Mouse (Mus musculus) testis, postnatal 10 days (tissue): ENCODE data around the gene Gm4559.
"Not testable (repeated sequence)": the region's sequence is repeated elsewhere in the genome, so short reads cannot be mapped to it uniquely, and the experiment has no call there.

Experiments used
- DNase-seq: peaks from one replicate; pipeline ENCODE4 v3.0.0; 2021; ENCODE audit warnings: low spot score

Gm4559 gene

DNA sequence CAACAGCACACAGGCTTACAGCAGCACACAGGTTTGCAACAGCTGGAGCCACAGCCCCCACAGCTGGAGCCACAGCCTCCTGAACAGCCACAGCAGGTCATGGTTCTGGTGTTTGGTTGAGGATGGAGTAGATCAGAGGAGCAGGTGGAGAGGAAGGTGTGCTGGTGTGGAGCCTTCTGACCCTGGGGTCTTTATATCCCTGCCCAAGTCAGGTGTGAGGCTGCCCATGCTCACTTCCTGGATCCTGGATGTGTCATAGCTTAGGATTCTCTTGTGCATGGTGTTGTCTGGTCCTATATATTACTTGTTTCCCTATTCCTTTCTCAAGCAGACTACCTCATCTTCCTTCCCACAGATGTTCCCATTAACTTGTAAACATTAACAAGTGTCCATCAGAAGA, at the start of gene Gm4559:
Gm4559 (minus strand) TSS at position 101 of the 400 bp plus-strand sequence.
- not testable (repeated sequence) for DNase-seq

DNA sequence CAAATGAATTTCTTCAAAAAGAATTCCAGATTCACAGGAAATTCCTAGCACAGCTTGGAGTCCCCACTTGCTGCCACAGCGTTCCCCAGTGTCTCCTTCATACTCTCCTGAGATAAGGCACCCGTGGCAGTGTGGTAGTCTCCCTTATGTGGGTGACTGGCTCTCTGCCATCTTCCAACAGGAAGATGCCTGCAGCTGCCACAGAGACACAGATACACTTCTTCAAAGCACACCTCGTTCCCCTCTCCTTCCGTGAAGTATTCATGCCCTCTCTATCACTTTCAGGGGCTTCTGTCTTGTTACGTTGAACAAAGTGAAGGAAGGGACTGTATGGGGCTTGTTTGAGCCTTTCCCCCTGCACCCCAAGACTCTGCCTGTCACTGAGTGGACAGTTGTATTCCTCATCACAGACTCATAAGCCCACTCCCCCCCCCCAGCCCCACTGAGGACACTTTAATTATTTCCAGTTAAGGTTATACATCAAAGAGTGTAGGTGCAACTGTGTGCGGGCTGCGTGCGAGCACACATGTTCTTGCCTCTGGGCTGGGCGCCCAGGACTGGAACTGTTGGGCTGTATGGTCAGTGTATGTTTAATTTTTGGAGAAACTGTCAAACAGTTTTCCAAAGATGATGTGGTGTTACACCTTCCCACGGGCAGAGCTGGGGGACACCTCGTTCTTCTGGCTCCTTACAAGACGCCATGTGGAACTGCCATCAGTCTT, 49.4 kb upstream of the Gm4559 start:
- peak; percentile 33 for DNase-seq

DNA sequence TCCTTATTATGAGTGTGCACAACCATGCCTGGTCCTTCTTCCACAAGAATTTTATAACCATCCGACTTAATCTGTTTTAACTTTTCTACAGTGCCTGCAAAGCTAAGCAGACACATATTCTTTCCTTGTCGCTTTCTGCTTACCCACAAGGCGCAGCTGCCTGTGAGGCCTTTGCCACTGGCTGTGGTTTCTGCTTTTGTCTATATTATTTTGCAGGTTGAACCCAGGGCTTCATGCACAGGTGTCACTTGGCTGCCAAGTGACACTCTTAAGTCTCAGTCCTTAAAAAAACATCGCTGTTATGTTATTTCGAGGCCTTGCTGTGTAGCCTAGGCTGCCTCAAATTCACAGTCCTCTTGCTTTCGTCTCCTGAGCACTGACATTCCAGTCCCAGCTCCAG, 48.5 kb upstream of the Gm4559 start:
- DNase-seq: no peak

DNA sequence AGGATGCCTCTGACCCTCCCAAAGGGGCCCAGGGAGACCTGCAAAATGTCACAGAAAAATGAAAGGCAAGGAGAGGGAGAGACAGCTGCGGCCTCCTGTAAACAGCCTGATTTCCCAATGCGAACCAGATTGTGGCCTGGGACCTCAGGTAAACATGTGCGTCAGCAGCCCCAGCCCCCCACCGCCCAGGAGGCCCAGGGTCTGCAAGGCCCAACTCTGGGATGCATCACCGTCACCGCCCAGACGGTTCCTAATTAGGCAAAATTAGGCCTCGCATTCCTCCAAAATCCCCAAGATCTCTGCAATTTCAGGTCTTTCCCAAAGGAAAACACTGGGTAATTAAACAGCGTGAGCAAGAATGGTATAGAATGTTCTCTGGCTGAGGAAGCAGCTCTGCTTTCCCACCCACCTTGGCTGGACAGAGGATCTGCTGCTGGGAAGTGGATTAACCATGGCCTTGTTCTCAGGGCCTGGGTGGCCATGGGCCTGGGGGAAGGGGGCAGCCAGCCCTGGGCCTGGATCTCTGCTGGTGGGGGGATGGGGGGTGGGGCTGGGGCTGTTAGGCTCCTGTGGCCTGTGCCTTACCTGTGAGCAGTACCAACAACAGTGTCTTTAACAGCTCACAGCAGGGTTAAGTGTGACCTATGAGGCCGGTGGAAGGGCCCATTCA, 47.6 kb upstream of the Gm4559 start:
- not testable (repeated sequence) for DNase-seq

DNA sequence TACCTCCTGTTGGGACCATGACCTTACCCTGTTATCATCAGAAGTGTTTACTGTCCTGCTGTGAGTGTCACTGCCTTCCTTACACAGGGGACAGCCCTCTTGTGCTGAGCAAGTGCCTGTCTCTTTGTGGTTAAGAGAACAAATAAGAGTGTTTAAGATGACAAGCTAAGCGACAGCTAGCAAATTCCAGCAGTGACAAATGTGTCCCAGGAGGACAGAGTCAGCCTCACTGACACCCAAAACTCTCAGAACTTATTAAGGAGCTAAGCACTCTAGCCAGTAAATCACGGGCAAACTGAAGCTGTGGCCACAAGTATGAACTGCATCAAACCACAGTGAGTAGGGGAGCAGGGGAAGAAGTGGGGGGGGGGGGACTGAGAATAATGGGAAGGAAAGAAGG, 46.7 kb upstream of the Gm4559 start:
- DNase-seq: no peak

DNA sequence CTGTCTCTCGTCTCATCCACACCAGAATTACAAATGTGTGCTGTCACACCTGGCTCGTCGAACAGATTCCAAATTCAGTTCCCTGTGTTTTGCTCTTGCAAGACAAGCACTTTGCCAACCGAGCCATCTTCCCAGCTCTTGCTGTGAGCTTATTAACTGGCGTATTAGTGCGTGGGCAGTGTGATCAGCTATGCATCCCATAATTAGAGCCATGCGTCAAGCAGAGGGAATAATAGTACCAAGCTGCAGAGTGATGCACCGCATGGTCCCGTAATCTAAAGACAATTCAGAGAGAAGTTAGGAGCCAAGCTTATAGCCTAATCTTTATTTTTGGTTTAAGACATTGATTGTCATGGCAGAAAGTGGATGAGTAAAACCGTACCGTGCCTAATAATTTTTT, 45.0 kb upstream of the Gm4559 start:
- DNase-seq: no peak

DNA sequence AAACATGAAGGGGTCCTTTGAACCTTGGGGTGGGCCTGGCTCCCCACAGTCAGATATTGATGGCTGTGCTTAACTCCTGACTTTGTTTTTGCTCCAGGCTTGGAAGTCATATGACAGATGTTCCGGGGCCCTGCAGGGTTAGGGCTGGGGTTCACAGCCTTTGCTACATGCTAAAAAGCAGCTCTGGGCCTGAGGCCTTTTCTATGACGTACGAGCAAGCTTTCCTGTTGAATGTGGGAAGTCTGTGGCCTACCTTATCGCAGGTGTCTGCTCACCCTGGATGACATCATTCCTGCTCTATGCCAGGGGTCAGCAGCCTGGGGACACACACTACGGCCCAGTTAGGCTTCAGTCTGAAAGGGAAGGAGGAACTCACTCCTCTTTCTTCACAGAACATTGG, 43.1 kb upstream of the Gm4559 start:
- no peak for DNase-seq

DNA sequence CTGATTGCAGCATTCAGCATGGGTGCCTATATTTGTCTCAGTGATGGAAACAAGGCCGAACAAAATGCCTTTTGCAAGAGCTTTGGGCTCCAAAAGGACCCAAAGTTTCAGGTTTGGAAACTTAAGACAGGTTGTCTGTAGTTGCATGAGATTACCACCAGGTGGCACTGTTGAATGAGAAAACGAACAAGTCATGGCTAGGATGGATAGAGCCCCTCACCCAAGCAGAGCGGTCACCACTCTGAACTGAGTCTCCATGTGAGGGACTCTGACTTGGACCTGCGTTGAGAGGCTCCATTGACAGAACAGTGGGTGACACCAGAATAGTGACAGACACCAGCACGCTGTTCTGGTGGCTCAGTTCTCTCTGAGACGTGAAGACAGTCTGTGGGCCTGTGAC, 42.4 kb upstream of the Gm4559 start:
- DNase-seq: peak; percentile 50

DNA sequence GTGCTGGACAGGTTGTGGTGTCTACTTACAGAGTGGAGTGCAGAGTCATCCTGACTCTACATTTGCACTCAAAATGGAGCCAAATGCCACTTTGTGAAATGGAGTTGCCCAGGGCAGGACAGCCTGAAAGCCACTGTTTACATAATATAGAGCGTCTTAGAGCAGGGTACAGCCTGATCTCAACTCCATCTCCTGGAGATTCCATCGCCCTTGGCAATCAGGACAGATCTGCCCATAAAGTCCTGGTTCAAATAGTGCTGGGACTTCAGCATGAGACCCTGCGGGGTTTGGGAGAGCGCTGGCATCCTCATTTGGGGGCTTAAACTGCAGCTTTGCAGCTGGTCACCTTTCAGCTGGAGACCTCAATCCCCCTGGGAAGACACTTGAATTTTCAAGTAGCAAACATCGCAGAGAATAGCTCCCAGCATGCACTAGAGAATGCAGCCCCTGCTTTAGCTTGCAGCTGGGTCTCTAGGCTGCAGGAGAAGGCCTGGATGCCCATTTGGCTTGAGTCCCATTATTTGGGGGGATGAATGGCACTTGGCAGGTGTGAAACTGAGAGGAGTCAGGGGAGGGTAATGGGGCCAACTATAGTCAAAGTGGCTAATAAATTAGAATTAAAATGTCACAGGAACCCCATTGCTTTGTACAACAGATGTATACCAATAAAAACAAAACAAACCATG, 40.6 kb upstream of the Gm4559 start:
- no peak for DNase-seq

DNA sequence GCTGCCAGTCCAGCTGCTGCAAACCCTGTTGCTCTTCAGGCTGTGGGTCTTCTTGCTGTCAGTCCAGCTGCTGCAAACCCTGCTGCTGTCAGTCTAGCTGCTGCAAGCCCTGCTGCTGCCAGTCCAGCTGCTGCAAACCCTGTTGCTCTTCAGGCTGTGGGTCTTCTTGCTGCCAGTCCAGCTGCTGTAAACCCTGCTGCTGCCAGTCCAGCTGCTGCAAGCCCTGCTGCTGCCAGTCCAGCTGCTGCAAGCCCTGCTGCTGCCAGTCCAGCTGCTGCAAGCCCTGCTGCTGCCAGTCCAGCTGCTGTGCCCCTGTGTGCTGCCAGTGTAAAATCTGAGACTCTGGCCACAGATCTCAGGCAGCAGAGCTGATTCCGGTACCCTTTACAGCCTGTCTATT, 29.8 kb upstream of the Gm4559 start:
- DNase-seq: not testable (repeated sequence)

DNA sequence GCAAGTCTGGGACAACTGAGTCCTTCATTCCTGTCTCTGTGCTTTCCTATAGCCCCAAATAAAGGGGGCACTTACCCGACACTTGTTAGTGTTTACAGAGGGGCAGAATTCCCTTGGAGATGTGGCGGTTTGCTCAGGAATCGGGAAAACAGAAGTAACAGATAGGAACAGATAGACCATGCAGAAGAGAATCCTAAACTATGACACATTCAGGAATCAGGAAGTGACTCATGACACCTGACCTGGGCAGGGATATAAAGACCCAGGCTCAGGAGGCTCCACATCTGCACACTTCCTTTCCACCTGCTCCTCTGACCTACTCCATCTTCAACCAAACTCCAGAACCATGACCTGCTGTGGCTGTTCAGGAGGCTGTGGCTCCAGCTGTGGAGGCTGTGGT, 29.1 kb upstream of the Gm4559 start, which contains the start of gene Krtap5-4:
Krtap5-4 (plus strand) TSS at position 301 of the 400 bp plus-strand sequence.
- no peak for DNase-seq

DNA sequence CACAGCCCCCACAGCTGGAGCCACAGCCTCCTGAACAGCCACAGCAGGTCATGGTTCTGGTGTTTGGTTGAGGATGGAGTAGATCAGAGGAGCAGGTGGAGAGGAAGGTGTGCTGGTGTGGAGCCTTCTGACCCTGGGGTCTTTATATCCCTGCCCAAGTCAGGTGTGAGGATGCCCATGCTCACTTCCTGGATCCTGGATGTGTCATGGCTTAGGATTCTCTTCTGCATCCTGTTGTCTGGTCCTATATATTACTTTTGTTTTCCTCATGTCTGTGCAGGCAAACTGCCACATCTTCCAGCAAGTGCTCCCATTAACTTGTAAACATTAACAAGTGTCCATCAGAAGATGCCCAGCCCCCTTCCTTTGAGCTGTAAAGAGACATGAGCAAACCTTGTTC, 22.9 kb upstream of the Gm4559 start, which contains the start of gene Krtap5-1:
Krtap5-1 (minus strand) TSS at position 101 of the 400 bp plus-strand sequence.
- not testable (repeated sequence) for DNase-seq

DNA sequence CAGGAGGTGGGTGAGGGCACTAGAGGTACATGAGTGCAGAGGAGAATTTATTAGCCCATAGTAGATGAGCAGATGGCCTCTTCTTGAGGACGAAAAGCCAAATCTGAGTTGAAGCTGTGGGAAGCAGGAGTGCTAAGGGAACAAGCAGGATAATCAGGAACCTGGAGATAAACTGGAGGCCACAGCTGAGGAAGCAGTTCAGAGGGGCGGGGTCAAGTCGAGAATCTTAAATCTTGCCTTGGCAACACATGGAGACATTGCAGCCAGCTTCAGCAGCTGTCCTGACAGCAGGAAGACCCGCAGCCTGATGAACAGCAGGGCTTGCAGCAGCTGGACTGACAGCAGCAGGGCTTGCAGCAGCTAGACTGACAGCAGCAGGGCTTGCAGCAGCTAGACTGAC, 21.9 kb upstream of the Gm4559 start:
- DNase-seq: peak; percentile 59

DNA sequence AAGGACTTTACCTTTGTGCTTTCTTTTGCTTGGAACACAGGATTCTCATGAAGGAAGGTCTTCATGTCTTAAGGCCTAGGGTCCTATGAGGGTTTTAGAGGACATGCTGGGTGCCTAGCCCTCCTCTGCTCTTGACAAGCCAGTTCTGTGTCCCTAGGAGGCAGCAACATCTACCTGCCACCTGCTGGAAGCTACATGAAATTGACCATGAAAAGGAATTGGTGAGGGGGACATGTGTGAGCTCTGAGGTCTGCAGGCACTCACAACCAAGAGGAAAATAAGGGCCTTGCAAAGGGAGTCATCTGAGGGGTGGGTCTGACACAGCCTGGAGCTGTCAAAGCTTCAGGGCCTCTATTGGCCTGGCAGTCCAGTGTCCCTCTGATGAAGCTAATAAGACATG, 21.3 kb upstream of the Gm4559 start:
- DNase-seq: no peak

DNA sequence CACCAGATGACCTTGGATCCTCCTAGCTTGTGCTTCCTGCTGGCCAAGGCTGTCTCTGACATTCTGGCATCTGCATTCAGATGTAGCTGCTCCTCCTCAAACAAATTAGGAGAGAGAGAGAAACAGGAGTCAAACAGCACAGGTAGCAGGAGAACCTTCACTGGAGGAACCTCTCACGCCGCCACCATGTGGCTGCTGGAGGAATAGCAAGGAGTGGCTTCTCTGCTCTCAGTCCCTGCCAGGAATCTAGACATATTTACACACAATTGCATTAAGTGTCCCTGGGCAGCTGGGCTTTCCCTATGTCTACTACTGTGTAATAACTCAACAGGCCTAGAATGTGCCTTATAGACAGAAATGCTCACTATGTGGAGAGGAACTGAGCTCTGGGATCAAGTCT, 19.7 kb upstream of the Gm4559 start:
- peak; percentile 63 for DNase-seq

DNA sequence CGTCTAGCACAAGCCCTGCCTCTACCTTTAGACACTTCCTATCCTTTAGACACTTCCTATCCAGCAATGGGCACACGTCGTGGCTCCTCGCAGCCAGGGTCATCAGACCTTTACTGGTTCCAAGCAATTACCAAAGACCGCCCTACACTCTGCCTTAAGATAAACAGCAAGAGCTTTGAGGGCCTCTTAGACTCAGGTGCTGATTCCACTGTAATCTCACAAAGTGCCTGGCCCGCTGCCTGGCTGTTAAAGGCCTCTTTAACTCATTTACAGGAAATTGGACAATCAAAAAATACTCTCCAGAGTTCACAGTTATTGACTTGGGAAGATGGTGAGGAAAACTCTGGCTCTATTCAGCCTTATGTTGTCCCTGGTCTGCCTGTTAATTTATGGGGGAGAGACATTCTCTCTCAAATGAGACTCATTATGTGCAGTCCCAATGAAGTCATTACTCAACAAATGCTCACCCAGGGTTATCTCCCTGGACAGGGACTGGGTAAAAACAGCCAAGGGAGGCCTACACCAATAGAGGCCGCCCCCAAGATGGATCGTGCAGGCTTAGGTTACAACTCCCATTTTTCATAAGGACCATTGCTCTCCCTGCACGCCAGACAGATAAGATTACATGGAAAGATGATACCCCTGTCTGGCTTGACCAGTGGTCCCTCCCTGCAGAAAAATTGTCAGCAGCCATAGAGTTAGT, 11.9 kb upstream of the Gm4559 start:
- not testable (repeated sequence) for DNase-seq

DNA sequence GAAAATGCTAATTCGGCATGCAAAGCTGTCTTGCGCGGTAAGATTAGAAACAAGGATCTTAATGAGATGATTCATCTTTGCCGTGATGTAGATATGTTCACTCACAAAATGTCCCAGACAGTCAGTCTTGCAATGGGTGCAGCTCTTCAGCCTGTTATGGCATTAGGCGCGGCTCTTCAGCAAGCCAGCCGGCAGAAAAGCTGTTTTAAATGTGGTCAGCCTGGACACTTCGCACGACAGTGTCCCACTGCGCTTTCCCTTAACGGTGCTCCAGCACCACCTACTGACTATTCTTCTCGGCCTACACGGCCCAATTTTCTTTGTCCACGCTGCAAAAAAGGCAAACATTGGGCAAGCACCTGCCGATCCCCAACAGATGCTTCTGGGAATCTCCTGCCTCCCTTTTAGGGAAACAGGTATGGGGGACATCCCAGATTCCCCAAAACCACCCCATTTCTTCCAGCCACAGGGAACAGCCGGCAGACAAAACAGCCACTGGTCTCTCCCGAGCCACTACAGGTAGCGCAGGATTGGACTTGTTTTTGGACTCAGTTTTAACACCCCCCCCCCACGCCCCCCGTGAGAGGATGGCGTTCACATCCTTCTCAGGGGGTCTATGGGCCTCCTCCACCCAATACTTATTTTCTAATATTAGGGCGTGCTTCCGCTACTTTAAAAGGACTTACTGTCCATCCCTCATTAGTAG, 11.1 kb upstream of the Gm4559 start:
- peak; percentile 61 for DNase-seq

DNA sequence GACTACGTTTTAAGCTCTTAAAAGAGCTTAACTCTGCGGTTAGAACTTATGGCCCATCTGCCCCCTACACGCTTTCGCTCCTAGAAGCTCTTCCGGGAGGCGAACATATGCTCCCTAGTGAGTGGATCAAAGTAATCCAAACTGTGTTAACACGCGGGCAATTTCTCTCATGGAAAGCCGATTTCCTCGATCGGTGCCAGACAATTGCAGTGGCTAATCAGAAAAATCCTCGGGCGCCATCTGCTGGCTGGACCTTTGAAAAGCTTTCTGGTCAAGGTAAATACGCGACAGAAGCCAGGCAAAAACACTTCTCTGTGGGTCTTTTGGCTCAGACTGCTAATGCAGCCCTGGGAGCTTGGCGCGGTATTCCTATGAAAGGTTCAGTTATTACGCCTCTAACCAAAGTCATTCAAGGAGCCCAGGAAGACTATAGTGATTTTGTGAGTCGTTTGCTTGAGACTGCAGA, 10.5 kb upstream of the Gm4559 start:
- DNase-seq: peak; percentile 96

DNA sequence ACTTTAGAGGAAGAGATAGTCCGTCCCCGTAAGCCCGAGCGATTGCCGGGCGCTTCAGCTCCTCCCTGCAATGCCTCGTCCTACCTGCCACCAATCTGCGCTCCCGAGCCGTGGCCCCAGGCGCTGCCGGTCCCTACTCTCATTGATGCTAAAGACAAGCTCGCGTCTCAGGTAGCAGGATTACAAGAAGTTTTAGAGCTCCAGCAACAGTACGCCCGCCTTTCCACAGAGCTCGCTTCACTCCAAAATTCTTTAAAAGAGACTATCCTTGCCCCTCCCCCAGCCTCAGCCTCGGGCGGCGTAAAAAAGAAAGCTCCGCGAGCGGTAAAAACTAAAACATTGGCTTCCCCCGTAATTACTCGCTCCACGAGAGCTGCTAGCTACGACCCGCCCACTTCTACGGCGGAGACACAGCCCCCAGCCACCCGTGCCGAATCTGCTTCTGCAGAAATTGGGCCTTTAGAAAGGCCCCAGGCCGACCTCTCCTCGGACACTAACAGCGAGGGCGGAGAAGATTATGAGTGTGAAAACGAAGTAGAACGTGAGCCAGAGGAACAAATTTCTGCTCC, 9.9 kb upstream of the Gm4559 start:
- DNase-seq: peak; percentile 80

DNA sequence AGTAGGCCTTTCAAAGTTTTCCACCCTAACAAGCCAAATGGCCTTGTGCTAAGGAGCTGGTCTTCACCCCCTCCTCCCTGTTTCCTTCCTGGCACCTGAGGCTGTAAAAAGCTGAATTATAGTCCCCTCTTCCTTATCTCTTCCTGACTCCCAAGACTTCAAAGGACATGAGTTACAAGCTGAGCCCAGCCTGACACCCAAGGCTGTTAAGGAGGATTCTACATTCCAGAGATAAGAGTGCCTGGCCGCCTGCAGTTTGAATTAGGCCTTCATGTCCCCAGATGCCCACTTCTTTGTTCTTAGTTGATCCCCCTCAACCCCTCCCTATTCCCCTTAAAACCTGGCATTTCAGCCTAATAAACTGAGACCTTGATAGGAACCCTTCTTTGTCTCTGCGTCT, 8.7 kb upstream of the Gm4559 start:
- peak; percentile 53 for DNase-seq

DNA sequence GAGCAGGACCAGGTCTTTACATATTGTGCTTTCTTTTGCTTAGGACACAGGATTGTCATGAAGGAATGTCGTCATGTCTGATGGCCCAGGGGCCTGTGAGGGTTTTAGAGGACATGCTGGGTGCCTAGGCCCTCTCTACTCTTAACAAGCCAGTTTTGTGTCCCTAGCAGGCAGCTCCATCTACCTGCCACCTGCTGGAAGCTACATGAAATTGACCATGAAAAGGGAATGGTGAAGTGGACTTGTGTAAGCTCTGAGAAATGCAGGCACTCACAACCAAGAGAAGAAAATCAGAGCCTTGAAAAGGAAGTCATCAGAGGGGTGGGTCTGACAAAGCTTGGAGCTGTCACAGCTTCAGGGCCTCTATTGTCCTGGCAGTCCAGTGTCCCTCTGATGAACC, 5.1 kb upstream of the Gm4559 start:
- DNase-seq: not testable (repeated sequence)
